Mouse (Mus musculus) limb, embryonic 13.5 days (tissue): ENCODE measurements around the gene Smyd1. TPM values are rescaled to one million over a fixed set of nuclear protein-coding genes. Genes with fewer than 3 reads are reported as not detected.

Experiments used
- ATAC-seq: fragments of 200-750 bp; cut with Nextera tagmentation; 2 replicates; pipeline ENCODE4 v1.8.0; 2017; ENCODE audit warnings: low read depth, moderate number of reproducible peaks, moderate TSS enrichment; ENCODE audit not compliant: low FRiP score
- H3K27ac ChIP-seq: fragments of 300-500 bp; sonication (generic); 2 replicates; pipeline ENCODE4 v1.5.1; 2015; ENCODE audit warnings: inconsistent platforms, mild to moderate bottlenecking, moderate library complexity
- H3K27me3 ChIP-seq: fragments of 300-500 bp; sonication (generic); 2 replicates; pipeline ENCODE4 v1.6.1; 2015; ENCODE audit warnings: mild to moderate bottlenecking, inconsistent platforms
- H3K36me3 ChIP-seq: fragments of 300-500 bp; sonication (generic); 2 replicates; pipeline ENCODE4 v1.6.1; 2015; ENCODE audit warnings: inconsistent platforms, mild to moderate bottlenecking, moderate library complexity
- H3K4me1 ChIP-seq: fragments of 300-500 bp; sonication (generic); 2 replicates; pipeline ENCODE4 v1.6.1; 2015; ENCODE audit warnings: inconsistent platforms
- H3K4me2 ChIP-seq: fragments of 300-500 bp; sonication (generic); replicated peaks from 2 replicates; pipeline ENCODE4 v1.6.1; 2015; ENCODE audit warnings: inconsistent platforms, mild to moderate bottlenecking, moderate library complexity
- H3K4me3 ChIP-seq: fragments of 300-500 bp; sonication (generic); 2 replicates; pipeline ENCODE4 v1.5.1; 2015; ENCODE audit warnings: moderate library complexity, mild to moderate bottlenecking, inconsistent platforms
- H3K9ac ChIP-seq: fragments of 300-500 bp; sonication (generic); 2 replicates; pipeline ENCODE4 v1.6.1; 2015; ENCODE audit warnings: mild to moderate bottlenecking, inconsistent platforms
- H3K9me3 ChIP-seq: fragments of 300-500 bp; sonication (generic); 2 replicates; pipeline ENCODE4 v1.6.1; 2016; ENCODE audit warnings: inconsistent platforms
- WGBS: fragments of 180-500 bp; shearing (Covaris S2); methylation state at CpG from one replicate; pipeline ENCODE4 v1.1.7; 2015; 5-methylcytosine and 5-hydroxymethylcytosine counted together
- polyA plus RNA-seq: library from polyadenylated mRNA; unstranded; fragments of >200 nt; fragmentation: Nextera tagmentation; extraction: Ambion mirVana; gene quantifications from 2 replicates; pipeline ENCODE4 v1.2.1, GENCODE M21; 2015

The Smyd1 gene
- 8.7 and 11.7 TPM in 2 replicates for polyA plus RNA-seq

GRCm38 (mm10) chr6:71321826-71322283 is at the start of gene Smyd1:
Gene Smyd1 (minus strand): TSS chr6:71322233.
- Histone ChIP-seq H3K9me3 (no peaks in the 10 kb centered on the region), H3K4me1 (no peaks in the 10 kb centered on the region), H3K4me3 (no peak within 1 kb of the TSS), H3K27me3 (no peaks in the 10 kb centered on the region), H3K4me2 (no peak within 1 kb of the TSS), H3K36me3 (no peaks in the 10 kb centered on the region), H3K9ac (no peak within 1 kb of the TSS), H3K27ac (no peak within 1 kb of the TSS)
- WGBS, result 71% methylated on average over 3 of the region's 3 CpGs
- ATAC-seq, result no peak

GRCm38 (mm10) chr6:71371085-71371605 is 49.1 kb upstream of the Smyd1 start:
- Histone ChIP-seq H3K4me1 (no peaks in the 10 kb centered on the region), H3K9ac (no peak overlapping the region), H3K9me3 (no peaks in the 10 kb centered on the region), H3K27me3 (no peaks in the 10 kb centered on the region), H3K27ac (no peak overlapping the region), H3K4me3 (no peak overlapping the region), H3K36me3 (no peaks in the 10 kb centered on the region), H3K4me2 (no peak overlapping the region)
- ATAC-seq, result no peak
- 88% methylated on average over 5 of the region's 5 CpGs for WGBS

DNA sequence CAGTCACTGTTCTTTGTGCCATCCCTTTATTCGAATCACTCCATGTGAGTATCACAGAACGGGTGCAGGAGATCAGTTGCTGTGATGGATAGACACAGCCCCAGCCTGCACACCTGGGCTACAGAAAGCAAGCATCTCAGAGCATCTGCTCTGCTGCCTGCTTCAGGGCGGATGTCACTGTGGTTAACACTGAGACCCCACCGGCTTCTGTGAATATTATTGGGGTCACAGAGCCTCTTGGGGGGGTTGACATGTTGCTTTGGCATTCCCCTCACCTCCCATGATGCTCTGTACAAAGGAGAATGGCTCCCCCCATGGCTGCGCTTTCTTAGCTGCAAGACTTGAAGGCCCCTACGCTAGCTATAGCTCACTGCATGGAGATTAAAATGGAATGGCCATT is 47.4 kb upstream of the Smyd1 start:
- H3K4me2 ChIP-seq, result no peak overlapping the region
- no peak for ATAC-seq
- no peaks in the 10 kb centered on the region for H3K36me3 ChIP-seq
- H3K27ac ChIP-seq, result no peak overlapping the region
- H3K9me3 ChIP-seq, result no peaks in the 10 kb centered on the region
- WGBS, result 90% methylated on average over 6 of the region's 6 CpGs
- no peaks in the 10 kb centered on the region for H3K27me3 ChIP-seq
- H3K4me3 ChIP-seq, result no peak overlapping the region
- no peak overlapping the region for H3K9ac ChIP-seq
- H3K4me1 ChIP-seq, result no peaks in the 10 kb centered on the region

DNA sequence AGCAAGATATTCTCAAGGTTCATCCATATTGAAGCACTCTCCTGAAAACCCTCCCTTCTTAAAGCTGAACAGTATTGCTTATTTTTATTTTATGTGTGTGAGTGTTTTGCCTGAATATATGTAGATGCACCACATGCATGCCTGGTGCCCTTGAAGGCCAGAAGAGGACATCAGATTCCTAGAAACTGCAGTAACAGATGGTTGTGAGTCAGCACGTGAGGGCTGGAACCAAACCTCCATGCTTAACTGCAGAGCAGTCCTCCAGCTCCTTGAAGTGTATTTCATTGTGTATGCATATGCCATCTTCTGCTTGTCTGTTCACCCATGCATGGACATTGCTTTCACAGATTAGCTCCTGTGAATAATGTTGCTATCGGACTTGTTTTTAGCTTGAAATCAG is 42.0 kb upstream of the Smyd1 start:
- no peaks in the 10 kb centered on the region for H3K27me3 ChIP-seq
- H3K9me3 ChIP-seq, result no peaks in the 10 kb centered on the region
- peaks cover 10% of the 10 kb centered on the region; the same call in 1 of the 2 replicates for H3K4me1 ChIP-seq
- H3K27ac ChIP-seq, result no peak overlapping the region
- H3K4me2 ChIP-seq, result no peak overlapping the region
- H3K9ac ChIP-seq, result no peak overlapping the region
- ATAC-seq, result no peak
- no peaks in the 10 kb centered on the region for H3K36me3 ChIP-seq
- H3K4me3 ChIP-seq, result no peak overlapping the region
- 86% methylated on average over 2 of the region's 2 CpGs for WGBS

DNA sequence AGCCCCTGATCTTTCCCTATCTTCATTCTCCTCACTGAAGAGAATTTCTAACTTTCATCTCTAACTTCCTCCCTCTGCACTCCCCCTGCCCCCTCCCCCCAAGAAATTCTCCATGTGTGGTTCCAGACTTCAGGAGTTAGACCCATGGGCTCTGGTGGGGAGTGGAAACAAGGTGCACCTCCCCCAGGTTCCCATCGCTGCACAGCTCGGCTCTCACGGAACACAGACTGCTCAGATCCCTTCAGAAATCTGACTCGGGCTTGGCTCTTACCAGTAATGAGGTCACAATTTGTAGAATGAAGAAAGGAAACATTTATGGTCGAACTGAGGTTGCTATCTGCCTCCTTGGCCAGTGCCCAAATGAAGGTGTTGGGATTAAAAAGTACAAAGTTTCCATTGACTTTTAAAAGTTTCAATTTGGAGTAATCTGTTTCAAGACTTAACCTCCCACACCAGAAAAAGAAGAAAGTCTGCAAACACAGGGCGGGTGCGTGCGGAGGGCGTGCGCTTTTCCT is 39.2 kb upstream of the Smyd1 start:
- H3K9ac ChIP-seq, result no peak overlapping the region
- H3K27me3 ChIP-seq, result no peaks in the 10 kb centered on the region
- WGBS, result 66% methylated on average over 10 of the region's 10 CpGs
- H3K4me3 ChIP-seq, result no peak overlapping the region
- H3K4me2 ChIP-seq, result peak overlapping the region; percentile 19
- H3K36me3 ChIP-seq, result no peaks in the 10 kb centered on the region
- no peaks in the 10 kb centered on the region for H3K9me3 ChIP-seq
- no peak overlapping the region; the same call in 1 of the 2 replicates for H3K27ac ChIP-seq
- H3K4me1 ChIP-seq, result peaks cover 10% of the 10 kb centered on the region; the same call in 1 of the 2 replicates
- ATAC-seq, result 0 out of 2 replicates have a peak, but pooled peaks have one; percentile 44

DNA sequence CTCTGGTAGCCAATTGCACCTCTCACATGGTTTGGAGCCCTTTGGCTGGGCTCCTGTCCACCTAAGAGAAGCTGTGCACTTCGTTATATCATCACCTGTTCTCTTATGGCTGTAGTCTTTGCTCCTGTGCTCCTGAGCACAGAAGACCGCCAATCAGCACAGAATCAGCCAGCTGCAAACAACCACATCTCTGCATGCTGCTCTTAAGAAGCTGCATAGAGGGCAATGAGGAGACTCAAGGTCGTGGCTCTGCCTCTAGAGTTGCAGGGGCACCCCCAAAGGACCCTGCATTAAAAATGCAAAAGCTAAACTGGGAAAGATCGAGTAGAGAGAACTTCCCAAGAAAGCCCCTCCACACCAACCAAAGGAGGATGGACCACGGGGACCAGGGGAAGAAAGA is 38.7 kb upstream of the Smyd1 start:
- ATAC-seq, result no peak
- no peak overlapping the region for H3K4me3 ChIP-seq
- H3K4me2 ChIP-seq, result peak overlapping the region; percentile 19
- H3K36me3 ChIP-seq, result no peaks in the 10 kb centered on the region
- 53% methylated on average over 5 of the region's 5 CpGs for WGBS
- no peaks in the 10 kb centered on the region for H3K27me3 ChIP-seq
- no peak overlapping the region for H3K27ac ChIP-seq
- H3K9ac ChIP-seq, result no peak overlapping the region
- peaks cover 10% of the 10 kb centered on the region; the same call in 1 of the 2 replicates for H3K4me1 ChIP-seq
- no peaks in the 10 kb centered on the region for H3K9me3 ChIP-seq

DNA sequence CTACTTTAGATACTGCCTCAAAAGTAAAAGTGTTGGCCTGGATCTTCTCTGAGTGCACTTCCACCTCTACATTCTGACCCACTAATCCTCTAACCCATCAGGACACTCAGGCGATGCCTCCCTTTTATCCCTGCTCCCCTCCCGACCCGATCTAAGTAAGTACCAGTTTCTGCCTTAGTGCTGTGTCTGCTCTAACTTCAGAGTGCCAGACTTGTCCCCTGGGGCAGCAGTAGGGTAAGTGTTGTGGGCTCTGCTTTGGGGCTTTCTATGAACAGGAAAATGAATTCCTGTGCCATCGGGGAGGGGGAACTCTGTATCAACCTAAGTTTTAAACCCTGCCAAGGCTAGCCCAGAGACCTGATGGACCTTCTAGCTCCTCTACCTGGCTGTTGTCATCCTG is 38.2 kb upstream of the Smyd1 start:
- Histone ChIP-seq H3K4me3 (no peak overlapping the region), H3K9me3 (no peaks in the 10 kb centered on the region), H3K27ac (no peak overlapping the region), H3K9ac (no peak overlapping the region), H3K27me3 (no peaks in the 10 kb centered on the region), H3K4me2 (no peak overlapping the region), H3K4me1 (peaks cover 10% of the 10 kb centered on the region; the same call in 1 of the 2 replicates), H3K36me3 (no peaks in the 10 kb centered on the region)
- WGBS, result 83% methylated on average over 4 of the region's 4 CpGs
- no peak for ATAC-seq

GRCm38 (mm10) chr6:71357493-71357892 is 35.5 kb upstream of the Smyd1 start:
- H3K36me3 ChIP-seq, result no peaks in the 10 kb centered on the region
- no peaks in the 10 kb centered on the region for H3K9me3 ChIP-seq
- H3K4me1 ChIP-seq, result peaks cover 10% of the 10 kb centered on the region; the same call in 1 of the 2 replicates
- 82% methylated on average over 7 of the region's 7 CpGs for WGBS
- no peak overlapping the region for H3K4me2 ChIP-seq
- H3K27me3 ChIP-seq, result no peaks in the 10 kb centered on the region
- no peak overlapping the region for H3K9ac ChIP-seq
- no peak overlapping the region for H3K4me3 ChIP-seq
- no peak overlapping the region for H3K27ac ChIP-seq
- no peak for ATAC-seq

GRCm38 (mm10) chr6:71353722-71354121 is 31.7 kb upstream of the Smyd1 start:
- WGBS, result 74% methylated on average over 2 of the region's 2 CpGs
- Histone ChIP-seq H3K36me3 (no peaks in the 10 kb centered on the region), H3K4me3 (no peak overlapping the region), H3K9me3 (no peaks in the 10 kb centered on the region), H3K27ac (no peak overlapping the region), H3K27me3 (no peaks in the 10 kb centered on the region), H3K4me2 (no peak overlapping the region), H3K9ac (no peak overlapping the region), H3K4me1 (no peaks in the 10 kb centered on the region)
- ATAC-seq, result no peak

- Histone ChIP-seq H3K9ac (no peak overlapping the region), H3K36me3 (no peaks in the 10 kb centered on the region), H3K27me3 (no peaks in the 10 kb centered on the region), H3K9me3 (peaks cover 2% of the 10 kb centered on the region; the same call in 1 of the 2 replicates), H3K4me1 (no peaks in the 10 kb centered on the region), H3K4me3 (no peak overlapping the region), H3K27ac (no peak overlapping the region), H3K4me2 (no peak overlapping the region)
- WGBS, result 81% methylated on average over 10 of the region's 10 CpGs
- no peak for ATAC-seq
These were observed 30.9 kb upstream of the Smyd1 start for GRCm38 (mm10) chr6:71352866-71353427.

DNA sequence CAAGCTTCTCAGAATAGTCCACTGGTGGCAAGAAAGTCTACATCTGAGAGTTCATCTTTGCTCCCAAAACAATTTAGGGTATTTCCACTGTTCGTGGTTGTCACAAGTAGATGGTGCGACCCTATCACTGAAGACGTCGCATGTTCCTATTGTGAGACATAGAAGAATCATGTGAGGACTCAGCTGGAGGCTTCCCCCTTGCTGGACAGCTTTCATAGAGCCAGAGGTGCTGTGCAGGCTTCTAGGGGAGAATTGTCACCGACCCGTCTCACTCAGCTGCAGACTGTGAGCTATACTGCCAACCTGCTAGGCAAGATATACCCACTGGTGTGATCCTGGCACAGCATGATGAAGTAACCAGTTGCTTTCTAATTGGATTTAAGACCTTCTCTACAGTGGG is 30.2 kb upstream of the Smyd1 start:
- Histone ChIP-seq H3K9me3 (peaks cover 6% of the 10 kb centered on the region; the same call in 1 of the 2 replicates), H3K4me2 (no peak overlapping the region), H3K27me3 (no peaks in the 10 kb centered on the region), H3K9ac (no peak overlapping the region), H3K4me1 (no peaks in the 10 kb centered on the region), H3K36me3 (no peaks in the 10 kb centered on the region), H3K4me3 (no peak overlapping the region), H3K27ac (no peak overlapping the region)
- WGBS, result 92% methylated on average over 6 of the region's 6 CpGs
- ATAC-seq, result no peak

DNA sequence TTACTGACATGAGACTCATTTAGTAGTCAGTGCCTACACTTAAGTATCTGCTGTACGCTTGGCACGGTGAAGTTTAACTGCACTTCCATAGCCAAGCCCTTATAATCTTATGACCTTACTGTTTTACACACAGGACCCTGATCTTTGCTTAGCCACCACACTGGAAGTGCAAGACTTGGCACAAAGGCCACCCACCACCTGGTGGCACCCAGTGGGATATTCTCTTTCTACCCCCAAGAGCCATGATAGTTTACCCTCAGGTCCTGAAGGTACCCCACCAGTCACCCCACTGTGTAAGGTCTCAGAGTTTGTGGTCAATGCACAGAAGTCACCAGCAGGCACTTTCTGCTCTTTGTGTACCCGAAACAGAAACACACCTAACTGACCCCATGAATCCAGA is 29.2 kb upstream of the Smyd1 start:
- no peak for ATAC-seq
- WGBS, result 96% methylated on average over 3 of the region's 3 CpGs
- Histone ChIP-seq H3K4me3 (no peak overlapping the region), H3K9ac (no peak overlapping the region), H3K4me1 (no peaks in the 10 kb centered on the region), H3K27me3 (no peaks in the 10 kb centered on the region), H3K27ac (no peak overlapping the region), H3K9me3 (peaks cover 9% of the 10 kb centered on the region; the same call in 1 of the 2 replicates), H3K4me2 (no peak overlapping the region), H3K36me3 (no peaks in the 10 kb centered on the region)
